Mouse (Mus musculus): Measurements from ENCODE around the gene Nr1i2.

GRCm38 (mm10) chr16:38279794-38280193, 14.8 kb downstream of the Nr1i2 start:
- TF ChIP-seq POLR2A (IDR thresholded peaks at IDR 0.05; ENCODE audit: control insufficient read depth, extremely low read depth, insufficient read depth, low read length, poor library complexity) (no peak), CTCF (IDR thresholded peaks at IDR 0.05; ENCODE audit: borderline replicate concordance, control insufficient read depth, extremely low read depth, insufficient read depth, low read length, poor library complexity) (no peak)

Measured in thymus, adult 2 months (tissue).